Mouse (Mus musculus) embryo, embryonic 11.5 days (tissue): ENCODE measurements around the gene Fkbp3.

Source experiments
- DNase-seq: peaks from one replicate; pipeline ENCODE4 v3.0.0-alpha.2; 2012; ENCODE audit warnings: low read depth, low spot score

Fkbp3 gene

GRCm38 (mm10) chr12:65035839-65036189, 38.0 kb downstream of the Fkbp3 start:
- DNase-seq: no peak

GRCm38 (mm10) chr12:65022842-65023241, 51.0 kb downstream of the Fkbp3 start:
- DNase-seq: no peak
